Mouse (Mus musculus) ES-Bruce4 (cell line): ENCODE measurements around the gene Bcap31. TPM values are rescaled to one million over a fixed set of nuclear protein-coding genes. Genes with fewer than 3 reads are reported as not detected.
A peak's percentile ranks its signal among the peaks of the same experiment; 100 is the strongest.
"Not testable (repeated sequence)": the region's sequence is repeated elsewhere in the genome, so short reads cannot be mapped to it uniquely, and the experiment has no call there.

ENCODE experiments used
- H3K27ac ChIP-seq: 2 replicates; pipeline ENCODE4 v1.5.1; 2012; ENCODE audit warnings: low read length, inconsistent platforms; ENCODE audit not compliant: insufficient read depth
- H3K27me3 ChIP-seq: 2 replicates; pipeline ENCODE4 v1.6.1; 2012; ENCODE audit warnings: mild to moderate bottlenecking, low read length, inconsistent platforms; ENCODE audit not compliant: control insufficient read depth, poor library complexity, insufficient read depth, severe bottlenecking
- H3K36me3 ChIP-seq: 2 replicates; pipeline ENCODE4 v1.6.1; 2012; ENCODE audit warnings: inconsistent platforms, mild to moderate bottlenecking, low read length, moderate library complexity; ENCODE audit not compliant: control insufficient read depth, poor library complexity, insufficient read depth, severe bottlenecking
- H3K4me1 ChIP-seq: one replicate; pipeline ENCODE4 v1.8.1; 2011; ENCODE audit warnings: low read length; ENCODE audit not compliant: control insufficient read depth, insufficient read depth
- H3K4me3 ChIP-seq: 2 replicates; pipeline ENCODE4 v1.5.1; 2011; ENCODE audit warnings: low read depth, mild to moderate bottlenecking, low read length
- H3K9ac ChIP-seq: 2 replicates; pipeline ENCODE4 v1.6.1; 2012; ENCODE audit warnings: low read depth, mild to moderate bottlenecking, inconsistent platforms; ENCODE audit not compliant: poor library complexity, severe bottlenecking
- H3K9me3 ChIP-seq: replicated peaks from 2 replicates; pipeline ENCODE4 v1.6.1; 2012; ENCODE audit warnings: mild to moderate bottlenecking, low read length, inconsistent platforms; ENCODE audit not compliant: control insufficient read depth, poor library complexity, insufficient read depth, severe bottlenecking
- CTCF ChIP-seq: IDR thresholded peaks from one replicate; pipeline ENCODE4 v1.8.1; 2011; ENCODE audit warnings: low read depth, low read length
- EP300 ChIP-seq: IDR thresholded peaks from 2 replicates; pipeline ENCODE4 v1.6.1; 2011; ENCODE audit warnings: low read depth, low read length; ENCODE audit not compliant: insufficient read depth
- POLR2A ChIP-seq: IDR thresholded peaks from one replicate; pipeline ENCODE4 v1.8.1; 2011; ENCODE audit warnings: low read length; ENCODE audit not compliant: insufficient read depth
- polyA plus RNA-seq: library from polyadenylated mRNA; stranded (reverse); fragments of >200 nt; gene quantifications from 2 replicates; pipeline ENCODE4 v1.2.4, GENCODE M21; 2011; ENCODE audit warnings: low read depth; ENCODE audit not compliant: missing spikeins, insufficient read depth, insufficient read length

The Bcap31 gene
- polyA plus RNA-seq, 1 experiment = 123 TPM

GRCm38 (mm10) chrX:73744774-73745481, 29.0 kb upstream of the Bcap31 start:
- Histone ChIP-seq H3K9me3 (no peaks in the 10 kb centered on the region), H3K4me1 (no peaks in the 10 kb centered on the region), H3K4me3 (no peak overlapping the region), H3K27ac (no peak overlapping the region; the same call in 1 of the 2 replicates), H3K36me3 (no peaks in the 10 kb centered on the region), H3K27me3 (no peaks in the 10 kb centered on the region), H3K9ac (no peak overlapping the region)
- TF ChIP-seq CTCF = no peak
- TF ChIP-seq POLR2A = no peak
- TF ChIP-seq EP300 = no peak

- not testable (repeated sequence) for H3K4me1 ChIP-seq, H3K9ac ChIP-seq, H3K4me3 ChIP-seq, H3K27me3 ChIP-seq, H3K9me3 ChIP-seq, H3K36me3 ChIP-seq
- H3K27ac ChIP-seq = peak overlapping the region; percentile 58
These were observed 23.9 kb upstream of the Bcap31 start for GRCm38 (mm10) chrX:73739841-73740240.

- no peaks in the 10 kb centered on the region for H3K36me3 ChIP-seq
- TF ChIP-seq CTCF (no peak), POLR2A (no peak), EP300 (no peak)
- H3K4me1 ChIP-seq = peaks cover 5% of the 10 kb centered on the region
- no peaks in the 10 kb centered on the region for H3K27me3 ChIP-seq
- H3K27ac ChIP-seq = peak overlapping the region; percentile 98
- no peak overlapping the region for H3K4me3 ChIP-seq
- 0 out of 2 replicates have a peak overlapping the region, but pooled peaks have one; percentile 40 for H3K9ac ChIP-seq
- no peaks in the 10 kb centered on the region for H3K9me3 ChIP-seq
These were observed 23.2 kb upstream of the Bcap31 start for GRCm38 (mm10) chrX:73739151-73739550.

GRCm38 (mm10) chrX:73738155-73738554, 22.2 kb upstream of the Bcap31 start:
- H3K4me1 ChIP-seq = peaks cover 5% of the 10 kb centered on the region
- H3K9ac ChIP-seq = peak overlapping the region; percentile 40; the same call in 1 of the 2 replicates
- H3K27me3 ChIP-seq = no peaks in the 10 kb centered on the region
- peak overlapping the region; percentile 98 for H3K27ac ChIP-seq
- H3K4me3 ChIP-seq = no peak overlapping the region
- no peaks in the 10 kb centered on the region for H3K36me3 ChIP-seq
- H3K9me3 ChIP-seq = no peaks in the 10 kb centered on the region
- TF ChIP-seq POLR2A (no peak), EP300 (no peak), CTCF (no peak)

- Histone ChIP-seq H3K27me3 (no peaks in the 10 kb centered on the region), H3K27ac (no peak overlapping the region), H3K4me1 (no peaks in the 10 kb centered on the region), H3K4me3 (no peak overlapping the region), H3K36me3 (no peaks in the 10 kb centered on the region), H3K9me3 (no peaks in the 10 kb centered on the region), H3K9ac (no peak overlapping the region)
- TF ChIP-seq POLR2A (no peak), EP300 (no peak), CTCF (no peak)
These were observed 14.9 kb upstream of the Bcap31 start for GRCm38 (mm10) chrX:73730908-73731307.

- no peak overlapping the region for H3K27ac ChIP-seq
- H3K9ac ChIP-seq = no peak overlapping the region
- peaks cover 4% of the 10 kb centered on the region for H3K4me1 ChIP-seq
- H3K9me3 ChIP-seq = no peaks in the 10 kb centered on the region
- no peaks in the 10 kb centered on the region for H3K27me3 ChIP-seq
- TF ChIP-seq CTCF (no peak), EP300 (no peak), POLR2A (no peak)
- H3K4me3 ChIP-seq = no peak overlapping the region
- peaks cover 7% of the 10 kb centered on the region for H3K36me3 ChIP-seq
These were observed 2.8 kb upstream of the Bcap31 start for GRCm38 (mm10) chrX:73718686-73719362.
